Mouse (Mus musculus) stomach, postnatal 0 days (tissue): ENCODE measurements around the gene Olfr1260. TPM values are rescaled to one million over a fixed set of nuclear protein-coding genes. Genes with fewer than 3 reads are reported as not detected.

ENCODE experiments used
- ATAC-seq: fragments of 200-750 bp; cut with Nextera tagmentation; 2 replicates; pipeline ENCODE4 v1.8.0; 2017; ENCODE audit not compliant: low FRiP score, low TSS enrichment
- DNase-seq: peaks from one replicate; pipeline ENCODE4 v3.0.0-alpha.2; 2016; ENCODE audit warnings: low spot score
- H3K27ac ChIP-seq: fragments of 300-500 bp; sonication (generic); replicated peaks from 2 replicates; pipeline ENCODE4 v1.5.1; 2014; ENCODE audit warnings: mild to moderate bottlenecking, control low read depth
- H3K27me3 ChIP-seq: fragments of 300-500 bp; sonication (generic); 2 replicates; pipeline ENCODE4 v1.6.1; 2014; ENCODE audit warnings: low read length; ENCODE audit not compliant: control insufficient read depth, insufficient read depth
- H3K36me3 ChIP-seq: fragments of 300-500 bp; sonication (generic); 2 replicates; pipeline ENCODE4 v1.6.1; 2014; ENCODE audit warnings: low read length, mixed read lengths; ENCODE audit not compliant: control insufficient read depth, insufficient read depth
- H3K4me1 ChIP-seq: fragments of 300-500 bp; sonication (generic); replicated peaks from 2 replicates; pipeline ENCODE4 v1.6.1; 2014; ENCODE audit warnings: antibody characterized with exemption; ENCODE audit not compliant: control insufficient read depth, insufficient read depth
- H3K4me2 ChIP-seq: fragments of 300-500 bp; sonication (generic); replicated peaks from 2 replicates; pipeline ENCODE4 v1.6.1; 2014; ENCODE audit warnings: low read depth, mild to moderate bottlenecking, control low read depth, moderate library complexity
- H3K4me3 ChIP-seq: fragments of 300-500 bp; sonication (generic); 2 replicates; pipeline ENCODE4 v1.5.1; 2014; ENCODE audit warnings: low read depth, low read length, control low read depth
- H3K9ac ChIP-seq: fragments of 300-500 bp; sonication (generic); 2 replicates; pipeline ENCODE4 v1.6.1; 2014; ENCODE audit warnings: mild to moderate bottlenecking, low read length, control low read depth, mixed read lengths
- H3K9me3 ChIP-seq: fragments of 300-500 bp; sonication (generic); 2 replicates; pipeline ENCODE4 v1.6.1; 2016; ENCODE audit warnings: low read length; ENCODE audit not compliant: control insufficient read depth
- CTCF ChIP-seq: IDR thresholded peaks from 2 replicates; pipeline ENCODE4 v1.5.1; 2016; ENCODE audit warnings: antibody characterized with exemption, low read depth, mild to moderate bottlenecking, moderate library complexity
- EP300 ChIP-seq: optimal IDR thresholded peaks from 2 replicates; pipeline ENCODE3; 2016; ENCODE audit warnings: antibody characterized with exemption
- WGBS: fragments of 180-500 bp; shearing (Covaris S2); extraction: QIAGEN DNeasy Blood & Tissue Kit; methylation state at CpG from one replicate; pipeline ENCODE4 v1.1.7; 2014; 5-methylcytosine and 5-hydroxymethylcytosine counted together
- polyA plus RNA-seq: library from polyadenylated mRNA; unstranded; fragments of >200 nt; fragmentation: Nextera tagmentation; extraction: Ambion mirVana; gene quantifications from 2 replicates; pipeline ENCODE4 v1.2.1, GENCODE M21; 2015

The Olfr1260 gene
- not detected in 2 replicates for polyA plus RNA-seq

DNA sequence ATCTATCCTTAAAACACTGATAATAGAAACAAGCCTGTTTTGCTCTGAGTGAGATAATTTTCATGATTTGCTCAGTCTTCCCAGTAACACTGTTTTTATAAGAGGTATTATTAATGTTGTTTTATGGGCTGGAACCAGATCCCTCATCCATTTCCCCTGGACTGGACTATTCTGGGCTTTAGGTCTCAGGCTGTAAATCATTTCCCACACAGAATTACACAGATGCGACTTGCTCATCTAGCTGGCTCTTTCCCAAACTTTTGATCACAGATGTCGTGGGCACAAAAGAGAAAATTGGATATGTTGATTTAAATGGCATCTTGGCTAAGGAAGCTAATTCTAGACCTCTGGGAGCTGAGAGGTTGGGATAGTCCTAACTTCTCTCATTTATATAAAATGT lies at the start of gene Olfr1260:
TSS of gene Olfr1260 (plus strand) at position 157 of the 400 bp plus-strand sequence.
- WGBS = 36% methylated on average over 2 of the region's 2 CpGs
- H3K9me3 ChIP-seq = no peaks in the 10 kb centered on the region
- DNase-seq = no peak
- no peaks in the 10 kb centered on the region for H3K27me3 ChIP-seq
- H3K4me2 ChIP-seq = no peak within 1 kb of the TSS
- no peaks in the 10 kb centered on the region for H3K4me1 ChIP-seq
- H3K9ac ChIP-seq = no peak within 1 kb of the TSS
- no peak for ATAC-seq
- no peak within 1 kb of the TSS for H3K4me3 ChIP-seq
- TF ChIP-seq EP300 (no peak), CTCF (no peak)
- H3K36me3 ChIP-seq = no peaks in the 10 kb centered on the region
- H3K27ac ChIP-seq = no peak within 1 kb of the TSS

DNA sequence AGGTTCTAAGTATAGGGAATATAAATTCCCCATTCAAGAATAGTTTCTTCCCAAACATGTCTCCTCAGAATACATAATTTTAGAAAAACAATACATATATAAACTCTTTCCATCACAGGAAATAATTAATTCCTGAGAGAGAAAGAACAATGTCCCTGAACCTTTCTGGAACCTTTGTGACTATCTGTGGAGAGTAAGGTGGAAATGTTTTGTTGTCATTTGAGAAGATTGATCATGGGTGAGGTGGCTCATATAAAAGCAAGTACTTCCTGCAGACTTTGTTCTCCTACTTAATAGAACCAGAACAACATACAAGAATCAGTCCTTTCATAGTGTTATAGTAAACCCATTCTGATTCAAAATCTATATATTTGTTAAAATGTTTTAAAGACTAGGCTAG lies 47.1 kb upstream of the Olfr1260 start, which contains the start of gene Olfr1258:
TSS of gene Olfr1258 (plus strand) at position 301 of the 400 bp plus-strand sequence.
- Histone ChIP-seq H3K36me3 (no peaks in the 10 kb centered on the region), H3K4me3 (no peak within 1 kb of the TSS), H3K9ac (no peak within 1 kb of the TSS), H3K4me1 (no peaks in the 10 kb centered on the region), H3K4me2 (no peak within 1 kb of the TSS), H3K9me3 (no peaks in the 10 kb centered on the region), H3K27me3 (no peaks in the 10 kb centered on the region), H3K27ac (no peak within 1 kb of the TSS)
- ATAC-seq (no peak), DNase-seq (no peak)
- no peak for TF ChIP-seq EP300
- TF ChIP-seq CTCF = no peak

DNA sequence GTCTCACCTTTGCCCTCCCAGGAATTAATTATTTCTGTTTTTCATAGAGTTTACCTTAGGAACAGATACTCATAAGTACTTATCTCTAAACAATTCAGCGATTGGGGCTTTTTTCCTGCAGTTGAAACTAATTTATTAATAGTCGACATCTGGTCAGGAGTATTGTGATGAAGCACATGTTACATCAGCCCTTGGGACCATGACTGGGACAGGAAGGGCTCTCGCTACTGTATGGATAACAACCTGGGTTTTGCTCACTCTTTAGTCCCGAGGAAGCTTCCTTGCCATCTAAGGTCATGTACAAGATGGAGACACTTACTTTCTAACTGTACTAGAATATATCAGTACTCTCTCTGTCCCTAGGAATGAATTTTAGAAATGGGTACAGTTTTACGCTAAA lies 25.6 kb upstream of the Olfr1260 start, which contains the start of gene Olfr1259:
TSS of gene Olfr1259 (minus strand) at position 101 of the 400 bp plus-strand sequence.
- no peak within 1 kb of the TSS for H3K27ac ChIP-seq
- WGBS = 78% methylated on average over 5 of the region's 5 CpGs
- no peak within 1 kb of the TSS for H3K9ac ChIP-seq
- no peaks in the 10 kb centered on the region for H3K9me3 ChIP-seq
- no peak within 1 kb of the TSS for H3K4me3 ChIP-seq
- ATAC-seq = no peak
- no peaks in the 10 kb centered on the region for H3K4me1 ChIP-seq
- DNase-seq = no peak
- no peak within 1 kb of the TSS for H3K4me2 ChIP-seq
- TF ChIP-seq CTCF (no peak), EP300 (no peak)
- H3K27me3 ChIP-seq = no peaks in the 10 kb centered on the region
- no peaks in the 10 kb centered on the region for H3K36me3 ChIP-seq

DNA sequence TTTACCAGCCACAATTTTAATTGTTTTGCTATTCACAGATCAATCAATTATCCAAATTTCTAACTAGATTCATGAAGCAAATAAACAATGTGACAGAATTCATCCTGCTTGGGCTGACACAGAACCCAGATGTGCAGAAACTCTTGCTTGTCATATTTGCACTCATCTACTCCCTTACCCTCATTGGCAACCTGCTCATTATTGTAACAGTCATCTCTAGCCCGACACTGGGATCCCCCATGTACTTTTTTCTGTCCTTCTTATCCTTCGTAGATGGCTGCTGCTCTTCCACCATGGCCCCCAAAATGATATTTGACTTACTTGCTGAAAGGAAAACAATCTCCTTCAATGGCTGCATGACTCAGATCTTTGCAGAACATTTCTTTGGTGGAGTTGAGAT lies 3.6 kb downstream of the Olfr1260 start:
- DNase-seq (no peak), ATAC-seq (no peak)
- Histone ChIP-seq H3K27me3 (no peaks in the 10 kb centered on the region), H3K4me1 (no peaks in the 10 kb centered on the region), H3K4me2 (no peak overlapping the region), H3K27ac (no peak overlapping the region), H3K9ac (no peak overlapping the region), H3K4me3 (no peak overlapping the region), H3K36me3 (no peaks in the 10 kb centered on the region), H3K9me3 (no peaks in the 10 kb centered on the region)
- TF ChIP-seq EP300 (no peak), CTCF (no peak)
- WGBS = 90% methylated on average over 2 of the region's 2 CpGs

DNA sequence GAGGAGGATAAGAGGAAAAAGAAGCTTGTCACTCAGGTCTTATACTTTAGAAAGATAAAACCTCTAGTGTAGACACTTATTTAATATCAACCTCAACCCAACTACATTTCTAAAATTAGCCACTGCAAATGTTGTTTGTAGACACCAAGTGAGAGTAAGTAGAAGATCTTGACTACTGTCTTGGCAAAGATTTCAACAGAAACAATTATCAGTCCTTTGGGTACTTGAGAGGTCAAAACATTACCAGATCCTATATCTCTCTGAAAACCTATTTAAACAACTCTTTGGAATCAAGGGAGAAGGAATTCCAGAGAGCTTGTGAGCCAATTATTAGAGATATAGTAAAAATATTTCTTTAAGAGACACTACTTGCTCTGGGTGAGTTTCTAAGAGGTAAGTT lies 16.8 kb downstream of the Olfr1260 start, which contains the start of gene Olfr1261:
TSS of gene Olfr1261 (plus strand) at position 301 of the 400 bp plus-strand sequence.
- TF ChIP-seq CTCF (no peak), EP300 (no peak)
- Histone ChIP-seq H3K9ac (no peak within 1 kb of the TSS), H3K4me2 (no peak within 1 kb of the TSS), H3K9me3 (no peaks in the 10 kb centered on the region), H3K27ac (no peak within 1 kb of the TSS), H3K4me3 (no peak within 1 kb of the TSS), H3K4me1 (no peaks in the 10 kb centered on the region), H3K27me3 (no peaks in the 10 kb centered on the region), H3K36me3 (no peaks in the 10 kb centered on the region)
- no peak for DNase-seq
- no peak for ATAC-seq

DNA sequence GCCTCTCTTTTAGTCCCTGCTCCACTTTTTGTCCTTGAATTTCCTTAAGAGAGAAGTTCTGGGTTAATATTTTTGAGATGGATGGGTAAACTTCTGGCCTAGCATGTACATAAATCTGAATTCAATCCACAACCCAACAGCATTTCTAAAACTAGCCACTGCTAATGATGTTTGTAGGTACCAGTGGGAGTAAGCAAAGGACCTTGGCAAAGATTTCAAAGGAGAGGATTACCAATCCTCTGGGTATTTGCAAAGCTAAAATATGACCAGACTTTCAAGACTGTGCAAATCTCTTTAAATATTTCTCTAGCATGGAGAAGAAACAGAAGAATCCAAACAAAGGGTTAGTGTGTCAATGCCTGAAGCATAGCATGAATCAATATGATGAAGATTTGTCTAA lies 25.7 kb downstream of the Olfr1260 start, which contains the start of gene Olfr1262:
TSS of gene Olfr1262 (plus strand) at position 301 of the 400 bp plus-strand sequence.
- Histone ChIP-seq H3K27ac (no peak within 1 kb of the TSS), H3K36me3 (no peaks in the 10 kb centered on the region), H3K27me3 (no peaks in the 10 kb centered on the region), H3K4me1 (no peaks in the 10 kb centered on the region), H3K9me3 (no peaks in the 10 kb centered on the region), H3K4me3 (no peak within 1 kb of the TSS), H3K9ac (no peak within 1 kb of the TSS), H3K4me2 (no peak within 1 kb of the TSS)
- TF ChIP-seq CTCF = no peak
- TF ChIP-seq EP300 = no peak
- no peak for ATAC-seq
- DNase-seq = no peak
